Mouse (Mus musculus): ENCODE data around the gene Nfu1.

The Nfu1 gene

GRCm38 (mm10) chr6:87072759-87073158 lies 63.7 kb downstream of the Nfu1 start:
- no peak for DNase-seq (ENCODE audit: low read depth)

GRCm38 (mm10) chr6:87075092-87075685 lies 66.2 kb downstream of the Nfu1 start:
- DNase-seq (ENCODE audit: low read depth): no peak
